Mouse (Mus musculus) right cerebral cortex, postnatal 25 days (tissue): ENCODE measurements around the gene Senp2.

ENCODE experiments used
- DNase-seq: peaks from one replicate; pipeline ENCODE4 v3.0.0; 2022

Senp2 gene

DNA sequence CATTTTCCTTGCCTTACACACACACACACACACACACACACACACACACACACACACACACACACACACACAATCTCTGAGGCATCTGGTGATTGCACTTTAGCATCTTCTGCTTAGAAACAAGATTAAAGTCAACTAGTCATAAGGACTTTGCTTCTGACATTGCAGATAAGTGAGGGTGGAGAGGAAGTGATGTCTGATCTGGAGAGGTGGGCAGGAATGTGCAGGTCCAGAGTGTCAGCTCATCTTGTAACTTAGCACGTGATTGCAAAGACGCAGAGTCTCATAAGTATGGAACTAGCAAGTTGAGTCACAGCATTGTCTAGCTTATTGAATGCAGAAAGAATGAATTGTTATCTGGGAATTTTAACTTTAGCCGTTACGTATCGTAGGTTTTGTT is 18.2 kb downstream of the Senp2 start:
- DNase-seq: no peak

- no peak for DNase-seq
These were observed 29.3 kb downstream of the Senp2 start for GRCm38 (mm10) chr16:22038554-22038953.

DNA sequence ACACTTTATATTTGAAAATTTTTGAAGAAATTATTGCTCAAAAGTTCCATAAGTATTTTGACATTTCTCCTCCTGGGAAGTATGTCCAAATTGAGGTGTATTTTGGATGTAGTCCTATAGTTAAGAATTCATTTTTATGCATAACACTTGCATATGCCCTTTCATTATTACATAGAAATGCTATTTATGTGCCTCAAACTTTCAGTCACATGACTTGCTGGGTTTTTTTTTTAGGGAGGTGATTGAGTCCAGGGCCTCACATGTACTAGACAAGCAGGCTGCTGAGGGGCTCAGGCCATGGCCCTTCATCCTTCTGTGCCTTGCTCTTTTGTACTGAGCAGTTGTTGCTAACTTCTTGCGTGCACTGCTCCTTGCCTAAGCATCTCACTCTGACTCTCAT is 30.7 kb downstream of the Senp2 start:
- DNase-seq: no peak

- DNase-seq: no peak
These were observed 34.5 kb downstream of the Senp2 start for GRCm38 (mm10) chr16:22043830-22044229.

GRCm38 (mm10) chr16:22045930-22046329 is 36.6 kb downstream of the Senp2 start:
- DNase-seq: no peak

- no peak for DNase-seq
These were observed 37.6 kb downstream of the Senp2 start for GRCm38 (mm10) chr16:22046739-22047366.

GRCm38 (mm10) chr16:22053411-22053810 is 44.1 kb downstream of the Senp2 start:
- no peak for DNase-seq

DNA sequence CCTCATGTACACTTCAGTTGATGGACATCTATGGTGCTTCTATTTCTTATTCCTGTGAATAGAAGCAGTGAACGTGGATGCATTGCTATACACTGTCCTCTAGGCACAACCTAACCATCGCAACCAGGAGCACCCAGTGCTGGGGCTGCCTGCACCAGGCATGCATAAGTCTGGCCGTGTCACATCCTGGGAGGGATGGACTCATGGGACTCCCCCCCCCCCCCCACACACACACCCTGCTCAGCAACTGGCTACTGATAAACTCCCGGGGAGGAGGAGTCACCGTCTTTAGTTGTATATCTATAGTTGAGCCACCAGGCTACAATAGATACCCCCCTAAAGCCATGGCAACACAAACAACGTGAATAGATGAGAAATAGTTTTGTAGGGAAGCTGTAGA is 48.2 kb downstream of the Senp2 start:
- no peak for DNase-seq

GRCm38 (mm10) chr16:22058871-22059270 is 49.6 kb downstream of the Senp2 start:
- no peak for DNase-seq

- DNase-seq: no peak
These were observed 51.1 kb downstream of the Senp2 start for GRCm38 (mm10) chr16:22060416-22060815.

DNA sequence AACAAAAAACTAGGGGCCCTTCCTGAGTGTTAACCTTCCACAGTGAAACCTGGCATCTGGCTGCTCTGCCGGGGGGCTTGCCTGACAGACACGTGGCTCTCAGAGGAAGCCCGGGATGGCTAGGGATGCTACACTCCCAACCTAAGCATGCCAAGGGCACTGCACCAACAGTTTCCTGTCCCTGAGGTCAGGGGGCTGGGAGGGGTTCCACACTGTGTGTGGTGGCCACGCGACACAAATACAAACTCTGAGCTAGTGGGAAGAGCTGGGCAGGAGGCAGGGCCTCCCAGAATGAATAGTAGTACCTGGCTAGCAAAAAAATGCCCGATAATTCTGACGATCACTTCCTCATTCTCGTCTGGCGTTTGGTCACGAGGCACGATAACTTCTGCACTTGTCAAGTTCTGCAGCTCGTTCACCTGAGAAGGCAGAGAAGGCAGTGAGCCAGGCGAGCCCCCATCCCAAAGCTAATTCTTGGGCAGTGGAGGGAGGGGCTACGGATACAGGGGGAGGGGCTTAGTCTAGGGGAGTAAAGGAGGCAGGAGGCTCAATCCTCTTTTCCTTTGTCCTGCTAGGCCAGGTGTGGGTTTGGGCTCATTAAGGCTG is 52.4 kb downstream of the Senp2 start:
- no peak for DNase-seq

- DNase-seq: no peak
These were observed 53.0 kb downstream of the Senp2 start for GRCm38 (mm10) chr16:22062284-22062683.

- no peak for DNase-seq
These were observed 56.3 kb downstream of the Senp2 start for GRCm38 (mm10) chr16:22065536-22065935.

GRCm38 (mm10) chr16:22067406-22067805 is 58.1 kb downstream of the Senp2 start:
- no peak for DNase-seq

DNA sequence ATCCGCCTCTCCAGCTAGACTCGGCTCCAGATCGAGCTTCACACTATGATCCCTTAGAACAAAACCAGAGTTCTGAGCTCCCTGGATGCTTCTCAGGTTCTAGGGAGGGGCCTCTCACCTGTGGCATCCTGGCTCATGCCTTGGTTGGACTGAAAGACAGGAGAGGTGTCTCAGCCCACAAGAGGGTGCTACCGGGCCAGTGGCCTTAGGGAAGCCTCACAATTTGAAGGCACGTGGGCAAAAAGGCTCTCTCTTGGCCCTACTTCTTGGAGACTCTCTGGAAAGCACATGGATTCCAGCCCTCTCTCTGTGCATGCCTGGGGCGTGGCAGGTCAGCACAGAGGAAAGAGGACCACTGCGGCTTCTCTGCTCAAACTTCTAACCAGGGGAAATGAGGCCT is 62.1 kb downstream of the Senp2 start:
- no peak for DNase-seq

GRCm38 (mm10) chr16:22075067-22075466 is 65.8 kb downstream of the Senp2 start:
- DNase-seq: no peak

DNA sequence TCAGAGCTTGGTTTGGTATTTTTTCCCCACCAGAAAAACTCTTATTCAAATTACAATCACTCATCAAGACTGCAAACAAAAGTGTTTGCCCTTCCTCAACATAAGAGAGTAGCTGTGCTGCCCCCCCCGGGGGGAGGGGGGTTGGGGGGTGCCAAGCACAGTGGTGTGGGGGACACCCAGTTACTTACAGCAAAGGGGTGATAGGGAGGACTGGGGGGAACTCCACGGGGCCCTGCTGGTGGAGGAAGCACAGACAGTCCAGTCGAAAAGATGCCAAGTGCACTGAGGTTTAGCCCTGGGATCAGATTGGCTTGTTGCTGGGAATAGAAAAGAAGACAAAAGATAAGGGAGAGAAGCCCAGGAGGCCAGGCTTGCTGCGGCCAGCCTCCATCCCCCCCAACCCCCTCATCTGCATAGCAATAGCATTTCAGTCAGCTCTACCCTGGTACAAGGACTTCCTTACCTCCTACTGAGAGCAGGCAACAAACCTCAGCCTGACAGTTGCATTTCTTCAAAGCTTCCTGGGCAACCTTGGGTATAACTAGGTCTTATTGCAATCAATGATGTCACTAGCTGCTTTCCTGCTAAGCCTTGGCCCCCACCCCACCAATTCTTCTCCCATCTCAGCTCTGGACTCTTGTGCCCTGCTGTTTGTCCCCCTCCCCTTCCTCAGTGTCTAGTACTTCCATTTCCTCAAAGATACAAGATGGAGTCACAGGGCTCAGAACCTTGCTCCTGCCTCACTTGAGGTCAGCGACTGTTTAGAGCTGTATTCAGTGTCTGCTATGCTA is 66.7 kb downstream of the Senp2 start:
- no peak for DNase-seq

- DNase-seq: no peak
These were observed 67.3 kb downstream of the Senp2 start for GRCm38 (mm10) chr16:22076620-22076941.

DNA sequence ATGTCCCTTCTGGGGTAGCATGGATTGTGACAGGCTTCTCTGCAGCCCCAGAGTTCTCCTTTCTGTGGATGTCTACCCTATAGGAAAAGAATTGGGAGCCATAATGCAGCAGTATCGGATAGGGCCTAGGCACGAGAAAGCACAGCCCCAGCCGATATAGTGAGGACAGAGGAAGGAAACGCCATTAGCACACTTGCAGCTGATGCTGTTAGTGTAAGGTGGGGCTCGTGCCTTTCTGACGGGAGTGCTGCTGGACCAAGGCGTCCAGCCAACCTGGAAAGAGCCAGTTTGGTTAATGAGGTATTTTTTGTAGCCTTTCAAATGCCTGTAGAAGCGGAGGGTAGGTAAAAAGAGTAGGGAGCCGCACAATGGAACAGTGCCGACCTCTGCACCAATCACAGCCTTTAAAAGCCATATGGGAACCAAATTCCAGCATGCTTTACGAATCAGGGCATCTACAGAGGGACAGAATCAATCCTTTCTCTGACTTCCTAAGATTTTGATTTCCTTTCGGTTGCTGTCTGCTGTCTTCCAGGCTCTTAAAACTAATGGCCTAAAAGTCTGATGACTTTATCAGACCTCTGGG is 70.9 kb downstream of the Senp2 start:
- DNase-seq: no peak

- no peak for DNase-seq
These were observed 76.1 kb downstream of the Senp2 start for GRCm38 (mm10) chr16:22085411-22085810.

DNA sequence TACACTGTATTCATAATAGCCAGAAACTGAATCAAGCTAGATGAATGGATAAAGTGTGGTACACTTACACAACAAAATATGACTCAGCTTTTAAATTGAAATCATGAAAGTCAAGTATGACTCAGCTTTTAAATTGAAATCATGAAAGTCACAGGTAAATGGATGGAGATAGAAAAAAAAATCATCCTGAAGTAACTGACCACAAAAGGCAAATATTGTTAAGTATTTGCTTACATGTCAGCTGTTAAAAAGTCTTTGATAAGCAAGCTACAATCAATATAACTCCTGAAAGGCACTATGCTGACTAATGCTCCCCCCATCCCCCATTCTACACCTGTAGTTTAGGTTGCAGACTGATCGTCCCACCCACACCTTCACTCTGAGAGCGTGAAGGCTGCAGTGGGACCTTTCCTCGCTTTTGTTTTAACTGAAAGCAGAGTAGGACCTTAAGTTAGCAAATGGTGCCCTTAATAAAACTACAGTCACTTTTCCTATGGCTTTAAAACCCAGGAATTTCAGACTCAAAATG is 82.0 kb downstream of the Senp2 start:
- no peak for DNase-seq

- no peak for DNase-seq
These were observed 86.5 kb downstream of the Senp2 start for GRCm38 (mm10) chr16:22095751-22096150.

- no peak for DNase-seq
These were observed 88.4 kb downstream of the Senp2 start for GRCm38 (mm10) chr16:22097659-22098058.
